Mouse (Mus musculus) right cerebral cortex, adult 2 months (tissue): Measurements from ENCODE around the gene Cytip.
"Not testable (repeated sequence)": the region's sequence is repeated elsewhere in the genome, so short reads cannot be mapped to it uniquely, and the experiment has no call there.

Experiments used
- DNase-seq, 2 experiments: peaks; one replicate each; pipeline ENCODE4 v3.0.0; 2021 to 2022; ENCODE audit warnings: low spot score in 2 of 2

The Cytip gene

DNA sequence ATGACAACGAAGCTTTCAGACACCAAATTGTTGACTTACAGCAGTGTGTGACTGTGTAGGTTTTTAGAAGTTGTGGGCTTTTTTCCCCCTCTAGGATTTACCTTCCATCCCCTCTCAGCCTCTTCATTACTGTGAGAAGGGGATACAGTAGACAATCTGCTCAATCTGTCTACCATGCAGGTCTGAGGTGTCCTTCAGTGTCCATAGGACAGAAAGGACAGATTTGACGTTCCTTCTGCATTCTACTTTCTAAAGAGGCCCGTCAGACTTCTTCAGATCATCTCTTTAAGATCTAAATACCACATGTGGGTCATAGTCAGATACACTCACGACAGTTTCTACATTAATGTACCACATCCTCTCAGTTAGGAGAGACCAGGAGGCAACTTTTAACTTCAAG, 33.5 kb downstream of the Cytip start:
- no peak for DNase-seq

DNA sequence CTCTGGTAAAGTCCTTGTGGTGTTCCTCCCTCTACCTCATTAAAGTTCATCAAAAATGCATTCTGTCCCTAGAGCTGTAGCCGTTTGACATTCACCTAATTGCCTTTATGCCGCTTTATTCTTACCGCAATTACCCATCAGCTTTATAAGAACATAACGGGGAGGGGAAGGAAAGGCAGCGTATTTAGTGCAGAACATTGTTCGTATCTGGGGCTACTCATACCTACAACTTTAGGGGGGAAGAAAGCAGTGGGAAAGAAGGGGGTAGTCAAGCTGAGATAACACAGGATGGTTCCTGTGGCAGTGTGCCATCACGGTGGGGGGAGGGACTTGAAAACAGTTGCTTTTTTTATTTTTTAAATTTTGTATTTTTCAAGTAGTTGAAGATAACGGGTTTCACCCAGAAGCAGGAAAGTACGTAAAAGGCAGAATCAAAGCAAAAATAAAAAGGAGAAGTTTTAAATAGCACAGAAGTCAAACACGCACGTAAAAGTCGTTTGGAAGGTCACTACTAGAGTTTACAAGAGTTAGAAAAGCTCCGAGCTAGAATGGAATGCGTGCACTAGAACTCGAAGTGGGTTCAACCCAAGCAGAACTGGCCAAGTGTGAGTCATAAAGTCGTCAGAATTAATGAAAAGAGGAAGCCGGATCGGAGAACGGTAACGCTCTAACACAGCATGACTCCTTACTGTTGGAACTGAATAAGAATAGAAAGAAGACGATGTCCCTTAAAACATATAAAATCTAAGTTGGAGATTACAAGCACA, 34.6 kb downstream of the Cytip start:
- no peak for DNase-seq

DNA sequence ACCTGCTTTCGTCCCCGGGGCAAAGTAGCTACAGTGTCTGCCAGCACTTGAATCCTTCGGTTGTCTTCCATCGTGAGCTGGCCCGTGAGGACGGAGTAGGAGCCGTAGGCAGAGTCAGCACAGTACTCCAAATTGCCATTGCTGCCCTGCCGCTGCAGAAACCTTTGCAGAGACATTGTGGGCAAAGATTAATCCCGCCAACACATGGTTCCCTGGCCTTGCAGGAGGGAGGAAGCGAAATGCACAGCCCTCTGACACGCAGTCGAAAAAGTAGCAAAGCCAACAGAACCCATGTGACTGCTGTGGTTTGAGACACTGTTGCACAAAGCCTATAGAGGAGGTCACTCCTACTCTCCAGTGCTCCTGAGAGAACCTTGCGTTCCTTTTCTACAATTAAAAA, 35.5 kb downstream of the Cytip start:
- DNase-seq, result no peak

DNA sequence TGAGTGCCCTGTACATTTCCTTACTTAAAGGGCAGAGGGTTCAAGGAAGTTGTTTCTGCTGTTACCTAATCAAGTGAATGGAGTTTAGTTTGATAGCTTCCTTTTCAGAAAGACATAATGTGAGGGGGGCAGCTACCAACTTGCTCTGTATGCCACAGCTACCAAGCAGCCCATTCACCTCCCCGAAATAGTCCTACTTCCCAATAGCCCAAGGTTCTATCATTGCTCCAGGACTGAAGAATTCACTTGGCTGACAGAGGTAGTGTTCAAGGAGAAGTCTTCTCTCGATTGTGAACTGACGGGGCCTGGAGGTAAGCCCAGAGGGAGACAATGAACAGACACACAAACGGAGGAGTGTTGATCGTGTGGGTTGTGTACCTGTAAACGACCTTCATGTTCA, 36.2 kb downstream of the Cytip start:
- DNase-seq, result no peak

DNA sequence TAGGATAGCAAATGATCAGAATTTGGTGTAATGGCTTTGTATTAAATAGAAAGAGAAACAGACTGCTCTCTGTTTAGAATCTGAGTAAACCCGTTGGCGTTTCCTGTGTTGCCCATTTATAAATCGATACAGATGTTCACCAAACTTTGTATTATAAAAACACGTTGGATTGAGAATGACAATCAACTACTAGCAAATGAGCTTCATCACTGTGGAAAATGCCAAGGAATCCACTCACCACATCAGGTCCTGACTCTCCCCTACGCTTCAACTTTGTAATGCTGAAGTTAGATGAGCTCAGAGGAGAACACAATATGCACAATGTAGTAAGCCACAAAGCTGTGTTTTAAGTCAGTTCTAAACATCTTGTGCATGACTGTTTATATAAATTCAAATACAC, 36.8 kb downstream of the Cytip start:
- DNase-seq, result no peak

DNA sequence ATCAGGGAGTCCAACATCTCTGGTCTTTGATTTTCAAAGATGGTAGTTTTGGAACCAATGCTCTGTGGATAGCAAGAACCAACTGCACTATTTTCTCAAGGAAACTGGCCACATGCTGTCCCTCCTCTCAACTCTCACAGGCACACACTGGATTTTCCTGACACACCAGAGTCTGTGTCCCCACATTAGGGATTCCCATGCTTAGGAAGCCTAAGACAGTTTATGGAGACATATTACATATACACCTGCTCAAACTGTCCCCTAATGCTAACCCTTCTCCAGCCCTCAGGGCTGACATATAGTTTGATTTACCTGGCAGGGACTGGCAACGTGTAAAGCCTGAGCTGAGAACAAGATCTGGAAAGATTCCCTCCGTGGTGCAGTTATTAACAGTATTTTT, 37.2 kb downstream of the Cytip start:
- DNase-seq, result no peak

DNA sequence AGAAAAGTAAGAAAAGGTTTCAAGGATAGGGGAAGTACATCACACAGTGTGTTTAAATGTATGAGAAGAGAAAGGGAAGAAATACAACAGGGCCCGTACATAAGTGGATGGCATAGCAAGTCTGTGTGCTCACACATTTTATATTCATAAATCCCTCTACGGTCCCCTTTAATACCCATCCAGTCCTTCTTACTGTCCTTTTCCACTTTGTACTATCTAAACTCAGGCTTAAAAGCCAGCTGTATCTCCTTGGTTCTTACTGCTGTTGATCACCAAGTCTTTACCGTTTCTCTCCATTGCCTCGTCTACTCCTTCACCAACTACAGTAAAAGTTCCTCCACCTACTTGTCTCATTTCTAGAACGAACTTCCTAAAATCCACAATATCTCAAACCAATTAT, 37.9 kb downstream of the Cytip start:
- DNase-seq, result no peak

DNA sequence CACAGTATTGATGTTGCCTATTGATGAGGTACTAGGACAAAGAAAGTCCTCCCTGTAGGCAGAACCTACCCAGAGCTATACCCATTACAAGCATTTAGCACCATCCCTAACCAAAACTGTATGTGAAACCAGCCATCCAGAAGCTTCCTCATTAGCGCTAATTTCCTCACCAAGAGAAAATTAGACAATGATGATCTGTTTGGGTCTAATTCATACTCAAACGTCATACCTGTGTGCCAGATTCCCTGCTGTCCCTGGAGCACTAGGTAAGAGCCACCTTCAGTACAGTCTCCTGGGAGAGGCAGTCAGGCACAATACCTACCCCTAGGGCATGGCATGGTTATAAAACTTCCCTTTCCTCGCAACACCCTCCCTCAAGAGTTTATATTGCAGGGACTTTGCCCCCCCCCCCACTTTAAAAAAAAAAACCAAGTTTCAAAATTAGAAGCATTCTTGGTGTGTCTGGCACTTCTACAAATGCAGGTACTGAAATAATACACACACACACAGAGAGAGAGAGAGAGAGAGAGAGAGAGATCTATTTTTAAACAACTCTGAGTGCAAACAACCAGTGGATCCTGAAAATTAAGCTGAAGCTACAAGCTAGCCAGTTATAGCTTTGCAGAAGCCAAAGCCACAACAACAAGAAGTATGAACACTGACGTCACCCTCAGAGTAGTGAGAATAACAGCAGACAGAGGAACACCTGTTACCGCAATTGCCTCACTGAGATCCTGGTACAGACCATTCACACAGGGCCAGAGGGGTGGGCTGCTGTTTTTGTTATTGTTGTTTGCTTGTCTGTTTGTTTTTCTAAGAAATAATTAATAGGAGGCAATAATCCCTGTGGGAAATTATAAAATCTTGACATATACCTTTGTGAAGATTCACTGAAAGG, 38.6 kb downstream of the Cytip start:
- no peak for DNase-seq

DNA sequence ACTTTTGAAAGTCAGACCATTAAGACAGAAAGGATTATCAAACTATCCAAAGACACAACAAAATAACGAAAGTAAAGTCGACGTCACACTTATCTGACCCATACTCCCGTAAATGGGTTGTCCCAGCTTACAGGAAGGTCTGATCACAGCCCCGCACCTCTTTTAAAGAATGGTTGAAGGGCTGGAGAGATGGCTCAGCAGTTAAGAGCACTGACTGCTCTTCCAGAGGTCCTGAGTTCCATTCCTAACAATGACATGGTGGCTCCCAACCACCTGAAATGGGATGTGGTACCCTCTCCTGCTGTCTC, 39.3 kb downstream of the Cytip start:
- DNase-seq, result no peak

DNA sequence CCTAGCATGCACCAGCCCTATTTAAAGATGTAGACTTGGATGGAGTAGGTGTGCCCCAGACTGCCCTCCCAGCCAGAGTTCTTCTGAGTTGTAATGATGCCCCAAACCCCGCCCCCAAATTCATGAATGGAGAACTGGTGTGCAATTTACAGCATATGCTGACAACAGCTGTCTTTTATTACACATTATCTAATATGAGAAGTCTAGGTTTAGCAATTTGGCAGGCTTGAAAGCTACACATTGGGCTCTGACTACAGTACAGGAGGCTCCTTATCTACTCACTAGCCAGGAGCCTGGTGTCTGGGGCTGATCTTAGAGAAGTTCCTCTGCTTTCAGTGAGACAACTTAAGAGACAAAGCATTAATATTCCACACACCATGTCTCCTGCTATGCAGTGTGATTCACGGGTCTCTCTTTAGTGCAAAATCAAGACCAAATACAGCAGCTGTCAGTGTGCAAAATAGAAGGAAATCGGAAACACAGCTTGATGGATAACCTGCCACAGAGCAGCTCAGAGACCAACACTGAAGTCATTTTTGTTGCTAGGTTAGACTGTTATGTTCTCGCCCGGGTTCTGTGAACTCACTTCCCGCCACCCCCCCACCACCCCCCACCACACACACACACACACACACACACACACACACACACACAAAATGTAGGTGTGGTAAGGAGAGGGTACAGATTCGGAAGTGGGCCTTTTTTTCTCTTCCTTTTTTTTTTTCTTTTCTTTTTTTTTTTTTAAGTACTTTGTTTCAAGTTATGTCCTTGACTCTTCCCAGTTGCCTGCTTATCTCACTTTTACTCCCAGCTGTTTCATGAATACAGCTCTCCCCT, 39.8 kb downstream of the Cytip start:
- no peak for DNase-seq

DNA sequence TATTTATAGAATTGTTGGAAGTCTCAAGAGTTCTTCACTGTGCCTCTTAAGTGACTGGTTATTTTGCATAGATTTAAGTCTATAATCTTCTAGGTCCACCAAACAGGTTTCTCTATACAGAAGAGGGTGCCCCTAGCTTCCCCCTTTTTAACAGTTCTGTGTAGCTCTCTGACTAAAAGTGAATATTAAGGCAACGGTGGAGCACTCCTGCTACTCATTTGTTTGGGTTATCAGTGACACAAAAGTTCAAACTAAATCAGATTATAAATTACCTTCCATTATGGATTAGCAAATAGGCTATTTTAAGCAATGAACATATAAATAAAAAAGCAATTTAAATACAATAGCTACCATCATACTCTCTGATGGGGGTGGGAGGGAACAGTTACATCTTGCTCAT, 40.8 kb downstream of the Cytip start:
- no peak for DNase-seq

DNA sequence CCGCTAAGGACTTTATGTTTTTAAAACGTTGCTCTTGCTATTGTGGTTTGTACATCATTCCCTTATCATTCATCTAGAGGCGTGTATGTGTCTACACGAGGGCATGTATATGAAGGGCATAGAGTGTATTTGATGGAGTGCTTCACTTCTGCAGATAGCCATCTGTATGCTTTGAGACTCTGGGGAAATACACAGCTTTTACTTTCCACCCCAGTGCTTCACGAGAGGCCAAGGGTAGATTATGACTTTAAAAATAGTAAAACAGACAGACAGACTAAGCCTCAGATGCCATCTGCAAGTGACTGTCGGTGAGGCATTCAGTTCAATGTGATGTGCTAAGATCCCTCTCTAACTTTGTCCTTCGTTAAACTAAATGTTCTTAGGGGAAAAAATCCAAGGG, 41.6 kb downstream of the Cytip start:
- no peak for DNase-seq

DNA sequence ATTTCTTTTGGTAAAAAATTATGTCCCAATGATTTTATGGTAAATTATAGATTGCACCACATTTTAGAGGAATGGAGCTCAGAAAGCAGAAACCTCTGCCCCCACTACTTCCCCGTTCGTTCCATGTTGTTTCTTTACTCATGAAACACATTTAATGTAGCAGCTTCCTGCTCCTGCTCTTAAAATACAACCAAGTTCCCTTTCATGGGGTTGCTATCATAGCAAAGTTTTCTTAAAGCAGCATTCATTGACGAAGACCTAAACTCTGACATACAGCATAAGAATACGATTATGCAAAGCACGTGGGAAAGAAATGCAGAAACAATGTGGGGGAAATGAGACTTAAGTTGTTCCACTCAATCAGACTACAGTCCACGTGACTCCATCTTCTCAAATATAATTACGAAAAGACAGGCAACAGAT, 45.3 kb downstream of the Cytip start:
- DNase-seq, result no peak

DNA sequence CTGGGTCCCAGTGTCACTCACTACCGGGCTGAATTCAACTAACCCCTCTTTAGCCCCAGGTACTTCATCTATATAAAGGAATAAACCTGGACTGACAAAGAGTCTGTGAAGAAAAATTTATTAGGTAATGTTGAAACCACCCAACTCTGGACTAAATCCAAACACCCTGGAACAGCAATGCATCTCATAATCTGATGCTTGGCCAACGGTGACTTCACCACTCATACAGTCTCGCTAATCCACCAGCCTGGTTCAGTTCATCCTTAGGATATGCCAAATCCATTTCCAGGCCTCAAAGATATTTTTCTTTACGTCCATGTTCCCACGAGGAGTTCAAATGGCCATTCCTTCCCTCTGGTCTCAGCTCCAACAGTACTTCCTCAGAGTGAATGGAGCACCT, 48.8 kb downstream of the Cytip start:
- DNase-seq, result no peak

DNA sequence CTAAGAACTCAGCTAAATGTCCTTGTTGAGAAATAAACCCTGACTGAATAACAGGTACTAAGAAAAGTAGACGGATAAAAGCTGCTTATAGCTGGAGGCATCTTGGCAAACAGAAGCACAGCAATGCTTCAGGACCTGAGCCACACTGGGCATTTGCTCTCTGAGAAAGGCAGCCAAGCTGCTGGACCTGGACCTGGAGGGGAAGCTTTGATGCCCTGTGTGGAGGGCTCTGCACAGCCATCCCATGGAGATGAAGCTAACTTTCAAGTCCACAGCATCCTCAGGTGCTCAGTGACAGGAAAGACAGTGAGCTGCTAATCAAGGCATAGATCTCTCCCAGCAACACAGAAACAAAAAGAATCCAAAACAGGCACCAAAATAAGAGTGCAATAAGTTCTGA, 54.8 kb downstream of the Cytip start:
- no peak for DNase-seq

DNA sequence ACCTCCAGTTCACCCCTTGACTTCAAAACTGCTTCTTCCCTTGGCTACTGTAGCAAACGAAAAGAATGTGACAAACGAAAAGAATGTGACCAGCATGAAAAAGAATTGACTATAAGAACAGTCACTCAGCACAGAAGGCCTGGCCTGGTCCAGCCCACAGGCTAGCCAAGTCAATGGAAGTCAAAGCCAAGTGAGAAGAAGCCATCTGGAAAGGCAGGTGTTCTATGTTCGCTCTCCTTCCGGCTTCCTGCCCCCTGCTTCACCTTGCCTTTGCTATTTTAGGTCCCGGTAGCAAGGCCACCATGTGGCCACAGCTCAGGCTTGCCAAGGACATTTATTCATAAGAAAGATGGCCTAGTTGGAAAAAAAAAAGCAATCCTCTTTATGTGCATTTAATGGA, 56.7 kb downstream of the Cytip start:
- no peak for DNase-seq

DNA sequence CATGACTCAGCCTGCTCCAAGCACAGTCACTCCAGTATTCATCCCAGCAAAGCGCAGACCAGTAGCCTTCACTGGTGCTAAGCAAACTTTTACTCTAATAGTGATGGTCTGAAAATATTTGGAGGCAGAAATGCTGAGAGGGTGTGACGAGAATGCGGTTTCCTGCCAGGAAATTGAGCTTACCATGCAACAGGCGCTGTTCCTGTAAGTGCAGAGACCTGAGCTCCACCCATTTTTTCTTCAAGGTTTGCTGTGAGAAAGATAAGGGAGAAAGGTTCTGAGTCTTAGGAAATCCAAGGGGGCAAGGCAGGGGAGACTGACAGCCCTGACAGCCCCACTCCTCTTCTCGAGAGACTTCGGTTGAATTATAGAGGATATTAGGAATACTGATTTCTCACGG, 57.7 kb downstream of the Cytip start:
- DNase-seq, result no peak

DNA sequence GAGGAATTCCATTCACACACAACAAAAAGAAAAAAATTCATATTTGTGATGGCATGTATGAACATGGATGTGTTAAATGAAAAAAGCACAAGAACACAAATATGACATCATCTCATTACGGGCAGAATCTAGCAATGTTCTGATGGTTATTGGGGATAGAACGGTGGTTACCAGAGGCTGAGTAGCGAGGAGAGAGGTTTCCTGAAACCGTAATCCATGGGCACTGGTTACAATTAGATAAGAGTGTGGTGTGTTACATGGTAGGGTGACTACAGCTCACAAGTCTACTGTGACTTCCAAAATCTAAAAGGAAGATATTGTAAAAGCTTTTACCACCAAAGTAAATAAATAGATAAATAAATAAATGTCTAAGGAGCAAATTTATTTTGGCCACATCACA, 58.8 kb downstream of the Cytip start:
- DNase-seq, result no peak

DNA sequence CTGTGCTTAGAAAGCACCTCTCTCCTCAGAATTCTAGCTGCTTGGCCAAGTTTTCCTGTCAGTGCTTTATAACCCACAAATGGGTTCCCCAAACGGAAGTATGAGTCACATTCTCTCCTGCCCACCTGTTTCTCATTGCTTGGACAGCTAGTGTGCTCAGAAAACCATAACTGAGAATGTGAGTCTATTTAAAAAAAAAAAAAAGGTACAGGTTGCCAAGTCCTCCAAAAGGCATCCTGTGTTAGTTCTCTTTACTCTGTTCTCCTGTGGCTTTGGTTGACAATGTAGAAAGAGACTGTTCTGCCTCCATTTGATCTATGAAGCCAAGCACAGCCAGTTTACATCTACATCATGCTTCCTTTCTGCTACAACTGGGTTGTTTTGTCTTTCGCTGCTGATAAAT, 60.3 kb downstream of the Cytip start:
- DNase-seq, result peak; percentile 20 to 49

DNA sequence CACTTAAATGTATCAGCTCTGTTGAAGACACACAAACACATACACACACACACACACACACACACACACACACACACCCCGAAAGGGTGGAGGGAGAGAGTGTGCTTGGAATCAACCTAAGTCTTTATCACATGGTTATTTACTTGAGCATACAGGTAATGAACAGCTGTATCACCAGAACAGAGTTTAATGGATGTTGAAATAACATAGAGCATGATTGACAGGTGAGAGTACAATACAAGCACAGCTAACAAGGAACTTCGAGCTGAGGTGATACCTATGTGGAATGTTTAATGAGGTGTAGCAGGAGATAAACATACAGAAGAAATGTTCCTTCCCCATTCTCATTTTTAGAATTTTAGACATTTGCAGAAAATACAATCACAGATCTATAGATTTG, 62.7 kb downstream of the Cytip start:
- no peak for DNase-seq

DNA sequence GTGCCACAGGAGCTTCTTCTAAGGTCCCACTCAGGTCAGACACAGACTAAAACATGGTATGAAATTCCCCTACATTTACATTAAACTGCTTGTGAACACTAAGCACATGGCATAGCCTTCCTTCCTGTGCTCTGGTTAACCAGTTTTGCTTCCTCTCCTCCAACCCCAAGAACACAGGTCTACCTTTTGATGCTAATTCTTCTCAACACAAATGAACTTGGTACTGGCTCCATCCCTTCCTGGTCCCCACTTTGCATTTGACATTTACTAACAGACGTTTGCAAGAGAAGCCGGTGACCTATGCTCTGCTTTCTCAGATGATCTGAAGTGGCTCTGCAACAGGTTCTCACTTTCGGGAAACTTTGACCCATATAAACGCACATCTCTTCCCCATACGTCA, 65.4 kb downstream of the Cytip start:
- no peak for DNase-seq

DNA sequence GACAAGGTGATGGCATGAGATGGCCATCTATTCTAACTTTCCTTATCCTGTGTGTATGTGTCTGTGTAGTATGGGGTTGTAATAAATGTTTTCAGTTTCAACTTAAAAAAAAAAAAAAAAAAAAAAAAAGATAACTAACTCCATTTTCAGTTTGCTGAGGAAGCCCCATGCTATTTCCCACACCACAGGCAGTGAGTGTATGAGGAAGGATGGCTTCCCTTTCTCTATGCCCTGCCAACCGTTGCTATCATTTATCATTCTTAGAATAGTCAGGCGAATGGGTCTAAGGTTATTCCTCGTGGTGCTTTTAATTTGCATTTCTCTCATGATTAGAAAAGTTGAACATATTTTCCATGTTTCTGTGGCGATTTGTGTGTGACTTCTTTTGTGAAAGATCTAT, 84.2 kb downstream of the Cytip start:
- no peak for DNase-seq

DNA sequence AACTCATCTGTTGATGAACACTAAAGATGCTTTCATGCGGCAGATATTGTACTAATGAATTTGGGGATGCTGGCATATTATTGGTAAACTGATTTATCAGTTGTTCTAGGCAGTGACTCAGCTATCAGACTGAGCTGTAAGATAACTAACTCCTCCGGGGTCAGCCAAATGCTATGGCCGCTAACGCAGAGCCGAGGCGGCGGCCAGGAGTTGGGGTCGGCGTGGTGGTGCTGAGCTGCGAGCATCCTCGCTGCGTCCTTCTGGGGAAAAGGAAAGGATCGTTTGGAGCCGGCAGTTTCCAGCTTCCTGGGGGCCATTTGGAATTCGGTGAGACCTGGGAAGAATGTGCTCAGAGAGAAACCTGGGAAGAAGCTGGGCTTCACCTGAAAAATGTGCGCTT, 87.4 kb downstream of the Cytip start:
- DNase-seq, result not testable (repeated sequence)
